Mouse (Mus musculus) bone marrow macrophage, adult 2 months (primary cell): ENCODE results near the gene Unc13a. TPM values are rescaled to one million over a fixed set of nuclear protein-coding genes. Genes with fewer than 3 reads are reported as not detected.

Experiments
- H3K27ac ChIP-seq: 2 replicates; pipeline ENCODE4 v1.5.1; 2012; ENCODE audit warnings: low read depth, low read length; ENCODE audit not compliant: insufficient read depth
- H3K4me1 ChIP-seq: 2 replicates; pipeline ENCODE4 v1.6.1; 2012; ENCODE audit warnings: low read length; ENCODE audit not compliant: control insufficient read depth, insufficient read depth
- H3K4me3 ChIP-seq: 2 replicates; pipeline ENCODE4 v1.5.1; 2012; ENCODE audit warnings: mild to moderate bottlenecking, low read length, moderate library complexity; ENCODE audit not compliant: insufficient read depth
- CTCF ChIP-seq: IDR thresholded peaks from 2 replicates; pipeline ENCODE4 v1.5.1; 2012; ENCODE audit warnings: low read depth, mild to moderate bottlenecking, low read length, moderate library complexity
- POLR2A ChIP-seq: IDR thresholded peaks from 2 replicates; pipeline ENCODE4 v1.6.1; 2012; ENCODE audit warnings: mild to moderate bottlenecking, low read depth, low read length, borderline replicate concordance
- polyA plus RNA-seq: library from polyadenylated mRNA; stranded (reverse); fragments of >200 nt; gene quantifications from 2 replicates; pipeline ENCODE4 v1.2.4, GENCODE M21; 2012; ENCODE audit not compliant: missing spikeins, insufficient read depth, insufficient read length

Unc13a gene
- polyA plus RNA-seq, 1 experiment, result 1.0 TPM

- Histone ChIP-seq H3K4me3 (no peak overlapping the region), H3K4me1 (peaks cover 3% of the 10 kb centered on the region), H3K27ac (no peak overlapping the region)
- TF ChIP-seq POLR2A, result no peak
- no peak for TF ChIP-seq CTCF
Observed at GRCm38 (mm10) chr8:71645510-71645909, 26.0 kb downstream of the Unc13a start.

GRCm38 (mm10) chr8:71639318-71639717 is 32.2 kb downstream of the Unc13a start:
- H3K4me3 ChIP-seq, result no peak overlapping the region
- TF ChIP-seq CTCF (no peak), POLR2A (no peak)
- H3K4me1 ChIP-seq, result peaks cover 6% of the 10 kb centered on the region; the same call in 1 of the 2 replicates
- H3K27ac ChIP-seq, result no peak overlapping the region

DNA sequence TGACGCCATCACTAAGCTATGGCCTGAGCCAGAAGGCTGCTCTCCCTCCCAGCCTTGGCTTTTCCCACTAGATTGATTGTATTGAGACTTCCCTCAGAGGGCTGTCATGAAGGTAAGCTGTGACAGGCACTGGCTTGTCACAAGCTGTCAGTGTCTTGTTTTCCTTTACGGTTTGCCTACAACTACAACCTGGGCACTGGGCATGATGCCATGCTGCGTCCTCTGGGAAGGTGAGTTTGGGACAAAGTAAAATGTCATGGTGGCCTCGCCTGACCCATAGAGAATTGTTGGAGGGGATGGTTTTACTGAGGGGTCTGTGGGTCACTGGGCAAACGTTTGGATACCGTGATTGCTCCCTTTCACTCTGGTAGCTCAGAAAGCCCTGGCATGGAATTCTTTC is 33.2 kb downstream of the Unc13a start:
- Histone ChIP-seq H3K4me1 (peaks cover 11% of the 10 kb centered on the region), H3K27ac (no peak overlapping the region), H3K4me3 (no peak overlapping the region)
- TF ChIP-seq CTCF, result no peak
- no peak for TF ChIP-seq POLR2A

DNA sequence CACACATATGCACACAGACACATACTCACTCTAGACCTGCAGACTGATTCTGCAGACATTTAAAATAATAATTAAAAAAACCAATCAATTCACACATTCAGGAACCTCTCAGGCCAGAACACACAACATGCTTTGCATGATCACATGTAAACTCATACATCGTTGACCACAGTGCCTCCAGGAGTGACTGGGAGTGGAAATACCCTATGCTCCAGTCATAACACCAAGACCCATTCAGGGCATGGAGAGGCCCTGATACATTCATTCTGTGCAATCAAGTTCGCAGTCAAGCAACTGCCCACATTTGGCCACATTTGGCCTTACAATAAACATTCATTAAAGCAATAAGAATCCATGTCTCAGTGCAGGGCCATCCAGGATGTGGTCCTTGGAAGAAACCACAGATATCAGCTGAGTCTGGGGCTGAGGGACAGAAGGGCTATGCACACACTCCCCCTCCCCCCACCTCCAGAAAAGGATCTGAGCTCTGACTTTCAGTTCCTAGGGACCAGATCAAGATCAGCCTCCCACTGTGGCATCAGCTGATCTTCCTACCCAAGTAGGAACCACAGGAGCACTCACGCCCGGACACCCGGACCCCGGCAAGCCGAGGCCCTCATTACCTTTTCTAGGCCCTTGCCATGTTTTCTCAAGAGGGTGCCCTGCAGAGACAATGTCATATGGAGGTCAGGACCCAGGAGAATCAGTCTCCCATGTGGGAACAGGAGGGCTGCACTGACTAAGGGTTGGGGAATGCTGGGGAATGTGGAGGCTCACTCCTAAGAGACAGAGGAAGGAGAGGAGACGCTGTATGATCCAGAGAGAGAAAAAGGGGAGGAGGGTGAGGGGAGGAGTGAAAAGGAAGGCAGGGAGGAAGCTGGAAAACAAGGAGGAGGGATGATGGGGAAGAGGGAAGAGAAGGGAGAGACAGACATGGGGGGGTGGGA is 34.1 kb downstream of the Unc13a start:
- Histone ChIP-seq H3K4me3 (no peak overlapping the region), H3K4me1 (peaks cover 11% of the 10 kb centered on the region), H3K27ac (no peak overlapping the region)
- no peak for TF ChIP-seq CTCF
- TF ChIP-seq POLR2A, result no peak

- Histone ChIP-seq H3K27ac (no peak overlapping the region), H3K4me3 (peak overlapping the region; percentile 52), H3K4me1 (peaks cover 31% of the 10 kb centered on the region)
- TF ChIP-seq CTCF (no peak), POLR2A (no peak)
Observed at GRCm38 (mm10) chr8:71633981-71634667, 37.4 kb downstream of the Unc13a start.

DNA sequence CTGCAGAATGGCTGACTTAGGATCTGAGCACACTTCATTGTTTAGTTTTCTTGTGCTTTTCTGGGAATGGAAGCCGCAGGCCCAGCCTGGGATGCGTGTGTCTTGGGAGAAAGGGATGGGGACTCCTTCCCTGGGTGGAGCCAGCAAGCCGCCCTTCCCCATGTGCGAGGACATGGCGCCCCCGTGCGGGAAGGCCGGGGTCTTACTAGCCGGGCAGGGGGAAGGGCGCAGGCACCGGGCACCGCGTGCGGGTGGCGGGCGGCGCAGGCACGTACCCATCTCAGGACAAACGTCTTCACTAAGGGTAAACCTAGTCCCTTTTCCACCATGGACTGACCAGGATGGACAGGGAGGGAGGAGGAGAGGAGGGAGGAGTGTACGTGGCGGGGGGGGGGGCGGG is 38.4 kb downstream of the Unc13a start:
- 0 out of 2 replicates have a peak, but pooled peaks have one; percentile 44 for TF ChIP-seq CTCF
- TF ChIP-seq POLR2A, result no peak
- H3K27ac ChIP-seq, result no peak overlapping the region
- H3K4me1 ChIP-seq, result peaks cover 37% of the 10 kb centered on the region
- H3K4me3 ChIP-seq, result peak overlapping the region; percentile 52

- H3K27ac ChIP-seq, result peak overlapping the region; percentile 91
- H3K4me1 ChIP-seq, result peaks cover 48% of the 10 kb centered on the region
- peak overlapping the region; percentile 38 for H3K4me3 ChIP-seq
- no peak for TF ChIP-seq POLR2A
- no peak for TF ChIP-seq CTCF
Observed at GRCm38 (mm10) chr8:71631897-71632296, 39.7 kb downstream of the Unc13a start.

- no peak overlapping the region for H3K27ac ChIP-seq
- H3K4me3 ChIP-seq, result no peak overlapping the region
- H3K4me1 ChIP-seq, result peaks cover 56% of the 10 kb centered on the region
- no peak for TF ChIP-seq CTCF
- TF ChIP-seq POLR2A, result no peak
Observed at GRCm38 (mm10) chr8:71630761-71631160, 40.8 kb downstream of the Unc13a start.

GRCm38 (mm10) chr8:71629781-71630212 is 41.8 kb downstream of the Unc13a start:
- TF ChIP-seq POLR2A (no peak), CTCF (no peak)
- Histone ChIP-seq H3K4me1 (peaks cover 64% of the 10 kb centered on the region), H3K4me3 (peak overlapping the region; percentile 60), H3K27ac (peak overlapping the region; percentile 47)

- Histone ChIP-seq H3K4me1 (peaks cover 66% of the 10 kb centered on the region), H3K27ac (peak overlapping the region; percentile 68), H3K4me3 (peak overlapping the region; percentile 60)
- 0 out of 2 replicates have a peak, but pooled peaks have one; percentile 49 for TF ChIP-seq POLR2A
- no peak for TF ChIP-seq CTCF
Observed at GRCm38 (mm10) chr8:71629096-71629697, 42.4 kb downstream of the Unc13a start.
